Mouse (Mus musculus) MEL (cell line): ENCODE measurements around the gene Nrxn2.

Experiments used
- GATA1 ChIP-seq: IDR thresholded peaks from 2 replicates; pipeline ENCODE4 v1.6.1; 2011; ENCODE audit warnings: low read depth, low read length, improper control_type of control experiment
- KAT2A ChIP-seq: conservative IDR thresholded peaks from 2 replicates; pipeline ENCODE4 v1.6.1; 2012; ENCODE audit warnings: low read depth, low read length, improper control_type of control experiment, inconsistent platforms
- POLR2A ChIP-seq, 2 experiments: IDR thresholded peaks; 2 replicates each; pipeline ENCODE4 v1.6.1; 2011 to 2012; ENCODE audit warnings: low read length in 2 of 2, mild to moderate bottlenecking in 2 of 2, control low read depth in 1 of 2, improper control_type of control experiment in 1 of 2, low read depth in 1 of 2, moderate library complexity in 1 of 2; ENCODE audit not compliant: control insufficient read depth in 1 of 2, insufficient read depth in 1 of 2, poor library complexity in 1 of 2
- USF2 ChIP-seq, 2 experiments: IDR thresholded peaks; 2 replicates each; pipeline ENCODE4 v1.6.1; 2011 to 2012; ENCODE audit warnings: improper control_type of control experiment in 2 of 2, low read length in 2 of 2, borderline replicate concordance in 1 of 2, inconsistent platforms in 1 of 2, low read depth in 1 of 2, mild to moderate bottlenecking in 1 of 2; ENCODE audit not compliant: insufficient read depth in 1 of 2
- ZC3H11A ChIP-seq: IDR thresholded peaks from 2 replicates; pipeline ENCODE4 v1.6.1; 2012; ENCODE audit warnings: low read depth, mild to moderate bottlenecking, inconsistent platforms, low read length, improper control_type of control experiment

- no peak for TF ChIP-seq ZC3H11A
- no peak for TF ChIP-seq POLR2A (IDR thresholded peaks at IDR 0.05; ENCODE audit: control insufficient read depth in 1 of 2, insufficient read depth in 1 of 2, low read depth in 1 of 2, low read length in 2 of 2, poor library complexity in 1 of 2)
- no peak for TF ChIP-seq GATA1
- TF ChIP-seq KAT2A: no peak
- no peak for TF ChIP-seq USF2 (IDR thresholded peaks at IDR 0.05; ENCODE audit: borderline replicate concordance in 1 of 2, insufficient read depth in 1 of 2, low read depth in 1 of 2, low read length in 2 of 2)
Measured at GRCm38 (mm10) chr19:6514940-6515339, 96.4 kb downstream of the Nrxn2 start.
